Mouse (Mus musculus): ENCODE results near the gene Ucn. TPM values are rescaled to one million over a fixed set of nuclear protein-coding genes. Genes with fewer than 3 reads are reported as not detected.

Gene Ucn
- polyA plus RNA-seq, 1 experiment from 2014 or later: not detected

DNA sequence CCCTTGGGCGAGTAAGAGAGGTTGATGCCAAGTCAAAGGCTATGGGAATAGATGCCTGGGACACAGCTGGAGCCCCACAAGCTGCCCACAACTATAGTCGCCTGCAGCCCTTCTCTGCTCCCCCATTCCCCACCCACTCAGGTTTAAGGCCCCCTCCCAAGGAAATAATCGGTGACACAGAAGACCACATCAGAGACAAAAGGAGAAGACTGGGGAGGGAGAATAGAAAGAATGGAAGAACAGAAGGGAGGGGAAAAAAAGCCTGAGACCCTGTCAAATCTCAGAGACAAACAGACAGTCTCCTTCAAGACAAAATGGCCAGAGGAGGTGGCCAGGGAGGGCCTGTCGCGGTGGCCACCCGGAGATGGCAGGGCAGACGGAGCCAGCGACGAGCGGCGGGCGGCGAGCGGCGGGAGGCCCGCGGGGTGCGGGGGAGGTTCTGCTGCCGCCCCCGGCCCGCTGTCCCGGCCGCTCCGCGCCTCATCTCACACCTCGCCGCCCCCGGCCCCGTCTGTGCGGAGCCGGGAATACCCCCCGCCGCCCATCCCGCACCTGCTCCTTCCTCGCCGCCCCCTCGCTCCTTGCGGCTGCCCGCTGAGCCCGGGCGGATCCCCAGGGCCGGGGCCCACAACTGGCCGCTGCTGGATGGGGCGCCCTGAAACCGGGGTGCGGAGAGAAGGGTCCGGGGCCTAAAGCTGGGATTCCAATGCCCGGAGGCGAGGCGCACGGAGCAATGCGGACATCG is 46.2 kb downstream of the Ucn start:
- ATAC-seq (ENCODE audit: low FRiP score, low TSS enrichment) (no peak), DNase-seq (ENCODE audit: low spot score) (no peak)
- Histone ChIP-seq H3K9me3 (ENCODE audit: control insufficient read depth, low read length) (no peaks in the 10 kb centered on the region), H3K4me1 (replicated peaks; ENCODE audit: control insufficient read depth, insufficient read depth) (peaks cover 4% of the 10 kb centered on the region), H3K9ac (ENCODE audit: low read length) (peak overlapping the region; percentile 18; the same call in 1 of the 2 replicates), H3K36me3 (ENCODE audit: control insufficient read depth, insufficient read depth, low read length) (no peaks in the 10 kb centered on the region), H3K4me3 (ENCODE audit: low read depth, low read length) (peak overlapping the region; percentile 42), H3K4me2 (replicated peaks; ENCODE audit: low read depth) (peak overlapping the region; percentile 60), H3K27me3 (ENCODE audit: control insufficient read depth, insufficient read depth, low read length) (peaks cover 31% of the 10 kb centered on the region), H3K27ac (replicated peaks) (no peak overlapping the region)
- no peak for TF ChIP-seq CTCF (IDR thresholded peaks at IDR 0.05; ENCODE audit: low read depth)
- no peak for TF ChIP-seq EP300 (optimal IDR thresholded peaks at IDR 0.05)
- 5% methylated on average over 33 of the region's 53 CpGs for WGBS

Other genes with a start within 250 kb of the Ucn start
- gene Ost4, start 231.0 kb downstream of the Ucn start, polyA plus RNA-seq (2015; fragmentation: Nextera tagmentation; extraction: Ambion mirVana): 368 and 397 TPM in 2 replicates
- 85.6 and 97.0 TPM in 2 replicates for gene Emilin1, start 225.4 kb downstream of the Ucn start, polyA plus RNA-seq (2015; fragmentation: Nextera tagmentation; extraction: Ambion mirVana)
- gene Khk, start 217.4 kb downstream of the Ucn start, polyA plus RNA-seq (2015; fragmentation: Nextera tagmentation; extraction: Ambion mirVana): 28.4 and 33.6 TPM in 2 replicates
- gene Cgref1, start 193.2 kb downstream of the Ucn start, polyA plus RNA-seq (2015; fragmentation: Nextera tagmentation; extraction: Ambion mirVana): 22.5 and 24.8 TPM in 2 replicates
- 88.1 and 93.1 TPM in 2 replicates for gene Preb, start 178.5 kb downstream of the Ucn start, polyA plus RNA-seq (2015; fragmentation: Nextera tagmentation; extraction: Ambion mirVana)
- gene Tcf23, start 170.2 kb downstream of the Ucn start, polyA plus RNA-seq (2015; fragmentation: Nextera tagmentation; extraction: Ambion mirVana): 4.3 and 4.5 TPM in 2 replicates
- 192 and 197 TPM in 2 replicates for gene Atraid, start 90.5 kb downstream of the Ucn start, polyA plus RNA-seq (2015; fragmentation: Nextera tagmentation; extraction: Ambion mirVana)
- gene Slc5a6, start 89.9 kb downstream of the Ucn start, polyA plus RNA-seq (2015; fragmentation: Nextera tagmentation; extraction: Ambion mirVana): 4.2 TPM in 2 replicates
- gene Cad, start 84.0 kb downstream of the Ucn start, polyA plus RNA-seq (2015; fragmentation: Nextera tagmentation; extraction: Ambion mirVana): 4.9 and 6.1 TPM in 2 replicates
- gene Dnajc5g, start 32.5 kb downstream of the Ucn start, polyA plus RNA-seq (2015; fragmentation: Nextera tagmentation; extraction: Ambion mirVana): not detected in 2 replicates
- 0.11 TPM in 1 of 2 replicates, not detected in the other for gene Slc30a3, start 30.6 kb downstream of the Ucn start, polyA plus RNA-seq (2015; fragmentation: Nextera tagmentation; extraction: Ambion mirVana)
- 0.06 TPM in 1 of 2 replicates, not detected in the other for gene Trim54, start 22.1 kb downstream of the Ucn start, polyA plus RNA-seq (2015; fragmentation: Nextera tagmentation; extraction: Ambion mirVana)
- 29.4 and 29.6 TPM in 2 replicates for gene Mpv17, start 15.4 kb upstream of the Ucn start, polyA plus RNA-seq (2015; fragmentation: Nextera tagmentation; extraction: Ambion mirVana)
- 0.31 and 0.57 TPM in 2 replicates for gene Gm29609, start 41.1 kb upstream of the Ucn start, polyA plus RNA-seq (2015; fragmentation: Nextera tagmentation; extraction: Ambion mirVana)
- 19.9 and 25.1 TPM in 2 replicates for gene Gtf3c2, start 41.3 kb upstream of the Ucn start, polyA plus RNA-seq (2015; fragmentation: Nextera tagmentation; extraction: Ambion mirVana)
- gene Snx17, start 54.4 kb upstream of the Ucn start, polyA plus RNA-seq (2015; fragmentation: Nextera tagmentation; extraction: Ambion mirVana): 80.3 and 83.2 TPM in 2 replicates
- 44.2 and 47.7 TPM in 2 replicates for gene Eif2b4, start 54.6 kb upstream of the Ucn start, polyA plus RNA-seq (2015; fragmentation: Nextera tagmentation; extraction: Ambion mirVana)
- 4.8 and 5.3 TPM in 2 replicates for gene Zfp513, start 63.5 kb upstream of the Ucn start, polyA plus RNA-seq (2015; fragmentation: Nextera tagmentation; extraction: Ambion mirVana)
- gene Ppm1g, start 81.9 kb upstream of the Ucn start, polyA plus RNA-seq (2015; fragmentation: Nextera tagmentation; extraction: Ambion mirVana): 57.8 and 59.4 TPM in 2 replicates
- 95.3 and 95.9 TPM in 2 replicates for gene Nrbp1, start 102.0 kb upstream of the Ucn start, polyA plus RNA-seq (2015; fragmentation: Nextera tagmentation; extraction: Ambion mirVana)
- 0.38 and 1.0 TPM in 2 replicates for gene Gm9970, start 102.4 kb upstream of the Ucn start, polyA plus RNA-seq (2015; fragmentation: Nextera tagmentation; extraction: Ambion mirVana)
- gene Krtcap3, start 112.9 kb upstream of the Ucn start, polyA plus RNA-seq (2015; fragmentation: Nextera tagmentation; extraction: Ambion mirVana): 75.2 and 78.2 TPM in 2 replicates
- 20.0 and 20.3 TPM in 2 replicates for gene Ift172, start 152.3 kb upstream of the Ucn start, polyA plus RNA-seq (2015; fragmentation: Nextera tagmentation; extraction: Ambion mirVana)
- gene Fndc4, start 157.3 kb upstream of the Ucn start, polyA plus RNA-seq (2015; fragmentation: Nextera tagmentation; extraction: Ambion mirVana): 12.8 and 13.7 TPM in 2 replicates
- 0.08 and 0.29 TPM in 2 replicates for gene Gckr, start 158.6 kb upstream of the Ucn start, polyA plus RNA-seq (2015; fragmentation: Nextera tagmentation; extraction: Ambion mirVana)